Mouse (Mus musculus) liver, embryonic 12.5 days (tissue): ENCODE data around the gene Epha5. TPM values are rescaled to one million over a fixed set of nuclear protein-coding genes. Genes with fewer than 3 reads are reported as not detected.

Experiments used
- ATAC-seq: fragments of 200-750 bp; cut with Nextera tagmentation; 2 replicates; pipeline ENCODE4 v1.8.0; 2017; ENCODE audit warnings: moderate number of reproducible peaks, mild to moderate bottlenecking, moderate library complexity
- H3K27ac ChIP-seq: fragments of 300-500 bp; sonication (generic); 2 replicates; pipeline ENCODE4 v1.5.1; 2016; ENCODE audit warnings: mild to moderate bottlenecking
- H3K27me3 ChIP-seq: fragments of 300-500 bp; sonication (generic); replicated peaks from 2 replicates; pipeline ENCODE4 v1.6.1; 2016; ENCODE audit warnings: mild to moderate bottlenecking, moderate library complexity
- H3K36me3 ChIP-seq: fragments of 300-500 bp; sonication (generic); 2 replicates; pipeline ENCODE4 v1.6.1; 2016; ENCODE audit warnings: mild to moderate bottlenecking, moderate library complexity
- H3K4me1 ChIP-seq: fragments of 300-500 bp; sonication (generic); 2 replicates; pipeline ENCODE4 v1.6.1; 2016
- H3K4me2 ChIP-seq: fragments of 300-500 bp; sonication (generic); 2 replicates; pipeline ENCODE4 v1.6.1; 2016; ENCODE audit warnings: mild to moderate bottlenecking, moderate library complexity
- H3K4me3 ChIP-seq: fragments of 300-500 bp; sonication (generic); 2 replicates; pipeline ENCODE4 v1.5.1; 2016; ENCODE audit warnings: mild to moderate bottlenecking, moderate library complexity
- H3K9ac ChIP-seq: fragments of 300-500 bp; sonication (generic); 2 replicates; pipeline ENCODE4 v1.6.1; 2016; ENCODE audit warnings: mild to moderate bottlenecking, moderate library complexity
- H3K9me3 ChIP-seq: fragments of 300-500 bp; sonication (generic); replicated peaks from 2 replicates; pipeline ENCODE4 v1.6.1; 2016; ENCODE audit warnings: mild to moderate bottlenecking, moderate library complexity
- WGBS: fragments of 180-500 bp; shearing (Covaris S2); methylation state at CpG from one replicate; pipeline ENCODE4 v1.1.7; 2016; ENCODE audit not compliant: insufficient replicate concordance; 5-methylcytosine and 5-hydroxymethylcytosine counted together
- polyA plus RNA-seq: library from polyadenylated mRNA; unstranded; fragments of >200 nt; fragmentation: Nextera tagmentation; extraction: Ambion mirVana; gene quantifications from 2 replicates; pipeline ENCODE4 v1.2.1, GENCODE M21; 2016

Epha5 gene
- polyA plus RNA-seq, 1 experiment from 2014 or later: not detected

DNA sequence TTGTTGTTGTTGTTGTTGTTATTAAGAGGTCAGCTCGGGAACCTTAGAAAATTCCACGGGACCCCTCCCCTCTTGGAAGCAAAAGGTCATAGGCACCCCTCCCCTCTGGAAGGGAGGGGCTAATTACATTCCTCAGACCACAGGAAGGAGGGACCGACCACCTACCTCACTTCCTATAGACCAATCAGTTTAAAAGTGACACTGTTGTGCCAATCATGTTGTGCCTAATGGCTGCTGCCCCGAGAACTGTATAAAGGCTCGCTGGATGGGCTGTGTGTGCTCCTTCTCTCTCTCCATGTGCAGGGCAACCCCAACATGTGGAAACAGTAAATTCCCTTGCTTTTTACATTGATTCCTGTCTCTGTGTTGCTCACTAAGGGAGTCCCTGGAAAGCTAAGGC lies 64.1 kb downstream of the Epha5 start:
- 63% methylated on average over 5 of the region's 5 CpGs for WGBS
- ATAC-seq: no peak
- Histone ChIP-seq H3K27me3 (no peaks in the 10 kb centered on the region), H3K4me2 (no peak overlapping the region), H3K4me3 (no peak overlapping the region), H3K9me3 (no peaks in the 10 kb centered on the region), H3K27ac (no peak overlapping the region), H3K9ac (no peak overlapping the region), H3K36me3 (no peaks in the 10 kb centered on the region), H3K4me1 (no peaks in the 10 kb centered on the region)

DNA sequence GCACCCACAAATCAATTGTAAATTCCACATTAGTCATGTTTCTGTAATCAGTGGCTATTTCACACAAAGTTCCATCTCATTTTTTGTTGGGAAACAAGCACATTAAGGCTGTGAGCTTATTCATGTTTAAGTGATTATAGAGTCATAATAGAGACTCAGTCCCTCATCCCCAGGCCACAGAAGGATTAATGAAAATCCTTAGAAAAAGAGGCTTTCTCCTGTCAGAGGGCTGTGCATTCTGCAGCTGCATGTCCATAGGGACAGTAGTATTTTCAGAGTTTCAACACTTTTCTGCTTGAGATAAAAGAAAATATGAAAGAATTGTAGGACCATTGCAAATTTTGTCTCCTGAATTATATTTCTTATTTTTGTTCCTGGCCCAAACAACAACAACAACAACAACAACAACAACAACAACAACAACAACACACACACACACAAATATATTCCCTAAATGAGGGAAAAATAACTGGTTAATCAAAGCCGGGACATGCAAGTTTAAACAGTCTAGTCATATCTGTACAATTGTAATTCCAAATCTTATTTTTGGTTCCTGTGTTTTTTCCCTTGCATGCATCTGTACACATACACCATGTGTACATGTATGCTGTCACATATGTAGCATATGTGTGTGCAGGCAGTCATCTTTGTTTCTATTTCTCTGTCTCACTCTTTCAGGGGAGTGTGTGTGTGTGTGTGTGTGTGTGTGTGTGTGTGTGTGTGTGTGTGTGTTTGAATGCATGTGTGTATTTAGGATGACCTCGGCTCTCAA lies 70.3 kb downstream of the Epha5 start:
- H3K4me2 ChIP-seq: no peak overlapping the region
- H3K36me3 ChIP-seq: no peaks in the 10 kb centered on the region
- H3K27ac ChIP-seq: no peak overlapping the region
- H3K9me3 ChIP-seq: no peaks in the 10 kb centered on the region
- no peaks in the 10 kb centered on the region for H3K27me3 ChIP-seq
- no peak overlapping the region for H3K4me3 ChIP-seq
- H3K9ac ChIP-seq: no peak overlapping the region
- no peak for ATAC-seq
- 66% methylated on average over 2 of the region's 2 CpGs for WGBS
- H3K4me1 ChIP-seq: no peaks in the 10 kb centered on the region

DNA sequence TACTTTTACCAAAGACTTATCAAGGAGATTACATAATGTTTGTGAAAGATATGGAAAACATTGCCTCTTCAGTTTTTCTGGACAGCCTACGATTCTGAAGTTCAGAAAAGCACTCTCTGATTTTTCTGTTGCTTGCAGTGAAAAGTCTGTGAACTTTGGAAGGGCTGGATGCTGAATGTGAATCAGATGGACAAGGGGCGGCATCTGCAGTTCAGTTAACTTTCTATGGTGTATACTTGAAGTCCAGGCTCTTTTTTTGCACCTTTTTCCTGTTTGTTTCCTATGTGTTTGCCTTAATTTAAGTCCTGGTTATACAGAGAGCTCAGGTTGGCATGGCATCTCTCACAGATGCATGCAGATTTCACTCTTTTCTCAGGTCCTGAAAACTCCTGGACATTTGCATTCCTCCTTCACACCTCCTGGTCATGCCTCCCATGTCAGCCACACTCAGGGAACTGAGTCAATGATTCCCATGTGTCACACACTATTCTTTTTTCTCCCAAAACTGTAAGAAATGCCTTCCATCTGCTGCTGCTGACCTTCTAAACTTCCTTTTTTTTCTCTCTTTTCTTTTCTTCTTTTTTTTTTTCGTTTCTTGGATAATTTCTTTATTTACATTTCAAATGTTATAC lies 81.2 kb downstream of the Epha5 start:
- Histone ChIP-seq H3K4me1 (no peaks in the 10 kb centered on the region), H3K36me3 (no peaks in the 10 kb centered on the region), H3K27me3 (no peaks in the 10 kb centered on the region), H3K4me3 (no peak overlapping the region), H3K27ac (no peak overlapping the region), H3K9ac (no peak overlapping the region), H3K4me2 (no peak overlapping the region), H3K9me3 (no peaks in the 10 kb centered on the region)
- no peak for ATAC-seq
- 52% methylated on average over 3 of the region's 3 CpGs for WGBS

DNA sequence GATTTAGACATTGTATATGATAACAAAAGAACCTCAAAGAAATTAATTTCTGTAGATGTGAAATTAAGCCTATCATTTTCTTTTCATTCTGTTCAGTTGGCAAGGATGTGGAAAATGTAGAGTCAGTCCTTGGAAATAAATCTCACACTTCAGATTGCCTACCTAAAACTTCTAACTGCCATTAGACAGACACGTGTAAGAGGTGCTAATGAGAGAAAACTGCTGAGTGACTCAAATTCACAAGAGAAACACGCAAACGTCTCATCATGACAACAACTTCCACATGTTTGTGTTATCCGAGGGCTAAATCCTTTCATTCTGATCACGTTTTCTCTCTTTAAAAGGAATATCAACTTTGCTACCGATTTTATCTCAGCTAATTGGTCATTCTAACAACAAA lies 82.7 kb downstream of the Epha5 start:
- Histone ChIP-seq H3K4me1 (no peaks in the 10 kb centered on the region), H3K4me3 (no peak overlapping the region), H3K27ac (no peak overlapping the region), H3K27me3 (no peaks in the 10 kb centered on the region), H3K9ac (no peak overlapping the region), H3K9me3 (no peaks in the 10 kb centered on the region), H3K4me2 (no peak overlapping the region), H3K36me3 (no peaks in the 10 kb centered on the region)
- 66% methylated on average over 6 of the region's 6 CpGs for WGBS
- no peak for ATAC-seq

DNA sequence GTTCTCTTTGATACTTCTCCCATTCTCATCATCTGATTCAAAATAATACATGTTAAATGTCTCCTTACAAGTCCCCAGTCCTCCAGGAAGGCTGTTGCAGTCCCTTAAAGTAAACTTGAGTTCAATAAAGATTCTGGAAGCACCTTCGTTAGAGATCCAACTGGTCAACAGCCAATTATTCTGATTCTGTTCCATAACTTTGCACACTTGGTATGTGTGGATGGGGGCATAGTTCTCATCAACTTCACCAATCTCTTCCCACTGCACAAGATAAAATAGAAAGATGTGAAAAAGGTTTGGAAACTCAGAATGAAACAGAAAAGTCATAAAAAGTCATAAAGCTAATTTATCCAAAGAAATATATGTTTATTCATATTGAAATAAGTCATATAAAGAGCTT lies 85.6 kb downstream of the Epha5 start:
- Histone ChIP-seq H3K27ac (no peak overlapping the region), H3K9me3 (no peaks in the 10 kb centered on the region), H3K27me3 (no peaks in the 10 kb centered on the region), H3K4me3 (no peak overlapping the region), H3K9ac (no peak overlapping the region), H3K4me2 (no peak overlapping the region), H3K4me1 (no peaks in the 10 kb centered on the region), H3K36me3 (no peaks in the 10 kb centered on the region)
- ATAC-seq: no peak
- WGBS: 70% methylated on average over 1 of the region's 1 CpGs

DNA sequence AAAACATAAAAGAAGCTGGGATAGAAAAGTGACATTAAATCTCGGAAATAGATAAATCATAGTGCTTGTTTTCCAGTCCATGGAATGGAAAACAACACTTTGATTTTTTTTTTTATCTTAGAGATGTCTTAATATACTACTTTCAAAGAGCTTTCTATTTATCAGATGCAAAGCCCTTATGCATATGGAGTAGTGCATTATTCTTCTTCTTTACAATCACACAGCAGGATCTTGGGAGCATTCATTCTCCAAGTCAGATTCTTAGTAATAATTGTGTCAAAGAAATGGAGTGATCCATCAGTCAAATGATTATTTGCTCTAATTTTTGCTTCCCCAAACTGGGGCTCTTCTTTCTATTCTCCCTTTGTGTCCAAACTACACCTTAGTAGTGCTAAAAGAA lies 96.6 kb downstream of the Epha5 start:
- Histone ChIP-seq H3K27me3 (no peaks in the 10 kb centered on the region), H3K4me2 (no peak overlapping the region), H3K9ac (no peak overlapping the region), H3K9me3 (no peaks in the 10 kb centered on the region), H3K4me3 (no peak overlapping the region), H3K27ac (no peak overlapping the region), H3K36me3 (no peaks in the 10 kb centered on the region), H3K4me1 (no peaks in the 10 kb centered on the region)
- ATAC-seq: no peak
- 52% methylated on average over 1 of the region's 1 CpGs for WGBS

DNA sequence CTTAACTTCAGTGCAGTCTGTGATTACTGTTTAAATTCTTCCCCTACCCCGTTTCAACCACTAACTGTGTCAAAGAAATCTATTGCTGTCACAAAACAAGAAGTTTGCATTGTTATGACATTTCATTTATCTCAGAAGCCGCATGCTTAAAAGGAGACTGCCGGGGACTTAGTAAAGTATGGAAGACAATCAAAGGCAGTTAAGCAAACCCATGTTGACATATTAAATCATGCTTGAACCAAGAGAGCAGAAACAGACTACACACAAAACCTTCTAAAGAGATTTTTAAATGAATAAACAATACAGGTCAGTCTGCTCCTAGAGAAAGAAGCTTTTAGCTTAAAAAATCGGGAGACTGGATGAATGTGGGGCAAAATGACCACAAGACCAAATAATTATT lies 97.0 kb downstream of the Epha5 start:
- Histone ChIP-seq H3K27ac (no peak overlapping the region), H3K4me2 (no peak overlapping the region), H3K27me3 (no peaks in the 10 kb centered on the region), H3K9ac (no peak overlapping the region), H3K9me3 (no peaks in the 10 kb centered on the region), H3K4me3 (no peak overlapping the region), H3K36me3 (no peaks in the 10 kb centered on the region), H3K4me1 (no peaks in the 10 kb centered on the region)
- 55% methylated on average over 4 of the region's 4 CpGs for WGBS
- no peak for ATAC-seq

DNA sequence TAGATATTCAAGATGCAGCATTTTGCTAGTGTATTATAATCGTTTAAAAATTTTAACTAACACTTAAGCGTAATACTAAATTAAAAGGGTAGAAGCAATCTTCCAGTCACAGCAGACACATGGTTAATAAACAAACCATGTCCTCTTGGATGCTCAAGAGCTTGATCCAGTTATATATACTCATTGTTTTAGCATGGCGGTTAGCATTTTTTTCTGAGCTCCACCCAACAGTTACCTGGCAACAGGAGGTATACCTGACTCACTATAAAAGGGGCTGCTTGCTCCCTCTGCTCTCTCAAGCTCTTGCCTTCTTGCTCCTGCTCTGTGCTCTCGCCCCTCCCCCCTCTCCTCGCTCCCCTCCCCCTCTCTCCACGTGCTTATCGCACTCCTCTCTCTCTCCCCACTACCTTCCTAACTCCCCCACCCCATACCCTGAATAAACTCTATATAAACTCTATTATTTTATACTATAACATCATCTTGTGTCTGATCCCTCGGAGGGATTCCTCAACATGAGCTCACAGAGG lies 98.3 kb downstream of the Epha5 start:
- Histone ChIP-seq H3K9ac (no peak overlapping the region), H3K27me3 (no peaks in the 10 kb centered on the region), H3K9me3 (no peaks in the 10 kb centered on the region), H3K4me1 (no peaks in the 10 kb centered on the region), H3K4me3 (no peak overlapping the region), H3K4me2 (no peak overlapping the region), H3K36me3 (no peaks in the 10 kb centered on the region), H3K27ac (no peak overlapping the region)
- WGBS: 33% methylated on average over 8 of the region's 8 CpGs
- ATAC-seq: no peak

DNA sequence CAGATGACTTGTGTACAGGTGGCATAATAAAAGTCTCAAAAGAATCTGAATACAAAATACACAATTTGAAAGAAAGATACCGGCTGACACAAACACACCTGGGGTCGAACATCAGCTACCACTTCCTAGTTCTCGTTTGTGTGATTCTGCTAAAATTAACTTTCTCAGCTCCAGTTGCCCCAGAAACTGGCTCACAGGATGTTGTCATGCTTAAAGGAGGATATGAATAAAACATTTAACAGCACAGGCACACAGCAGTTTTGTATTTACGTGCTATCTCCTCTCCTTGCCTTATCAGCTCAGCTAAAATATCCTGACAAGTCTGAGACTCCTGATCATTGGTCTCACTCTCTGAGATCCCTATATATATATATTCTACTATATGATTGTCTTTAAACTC lies 99.3 kb downstream of the Epha5 start:
- Histone ChIP-seq H3K4me1 (no peaks in the 10 kb centered on the region), H3K36me3 (no peaks in the 10 kb centered on the region), H3K27ac (no peak overlapping the region), H3K4me2 (no peak overlapping the region), H3K4me3 (no peak overlapping the region), H3K9me3 (no peaks in the 10 kb centered on the region), H3K9ac (no peak overlapping the region), H3K27me3 (no peaks in the 10 kb centered on the region)
- ATAC-seq: no peak
- 74% methylated on average over 4 of the region's 4 CpGs for WGBS

DNA sequence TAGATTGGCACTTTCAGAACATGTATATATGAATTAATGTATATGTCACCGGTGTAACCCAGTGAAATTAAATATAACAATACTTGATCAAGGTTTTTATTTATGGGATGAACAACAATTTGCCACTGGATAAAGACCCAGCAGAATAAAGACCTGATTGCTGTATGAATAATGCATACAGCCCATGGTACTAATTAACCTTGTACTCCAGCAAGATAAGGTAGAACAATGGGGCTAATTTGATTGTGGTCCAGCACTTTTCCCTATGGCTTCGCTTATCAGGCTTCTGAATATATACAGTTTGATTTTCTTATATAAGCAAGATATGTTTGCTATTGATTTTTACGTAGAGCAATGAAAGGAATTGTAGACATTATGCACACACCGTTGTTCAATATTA lies 103.6 kb downstream of the Epha5 start:
- no peak overlapping the region for H3K9ac ChIP-seq
- no peak for ATAC-seq
- H3K36me3 ChIP-seq: no peaks in the 10 kb centered on the region
- H3K4me1 ChIP-seq: no peaks in the 10 kb centered on the region
- H3K27me3 ChIP-seq: no peaks in the 10 kb centered on the region
- no peak overlapping the region for H3K4me2 ChIP-seq
- WGBS: 72% methylated on average over 4 of the region's 4 CpGs
- H3K9me3 ChIP-seq: no peaks in the 10 kb centered on the region
- no peak overlapping the region for H3K27ac ChIP-seq
- no peak overlapping the region for H3K4me3 ChIP-seq

DNA sequence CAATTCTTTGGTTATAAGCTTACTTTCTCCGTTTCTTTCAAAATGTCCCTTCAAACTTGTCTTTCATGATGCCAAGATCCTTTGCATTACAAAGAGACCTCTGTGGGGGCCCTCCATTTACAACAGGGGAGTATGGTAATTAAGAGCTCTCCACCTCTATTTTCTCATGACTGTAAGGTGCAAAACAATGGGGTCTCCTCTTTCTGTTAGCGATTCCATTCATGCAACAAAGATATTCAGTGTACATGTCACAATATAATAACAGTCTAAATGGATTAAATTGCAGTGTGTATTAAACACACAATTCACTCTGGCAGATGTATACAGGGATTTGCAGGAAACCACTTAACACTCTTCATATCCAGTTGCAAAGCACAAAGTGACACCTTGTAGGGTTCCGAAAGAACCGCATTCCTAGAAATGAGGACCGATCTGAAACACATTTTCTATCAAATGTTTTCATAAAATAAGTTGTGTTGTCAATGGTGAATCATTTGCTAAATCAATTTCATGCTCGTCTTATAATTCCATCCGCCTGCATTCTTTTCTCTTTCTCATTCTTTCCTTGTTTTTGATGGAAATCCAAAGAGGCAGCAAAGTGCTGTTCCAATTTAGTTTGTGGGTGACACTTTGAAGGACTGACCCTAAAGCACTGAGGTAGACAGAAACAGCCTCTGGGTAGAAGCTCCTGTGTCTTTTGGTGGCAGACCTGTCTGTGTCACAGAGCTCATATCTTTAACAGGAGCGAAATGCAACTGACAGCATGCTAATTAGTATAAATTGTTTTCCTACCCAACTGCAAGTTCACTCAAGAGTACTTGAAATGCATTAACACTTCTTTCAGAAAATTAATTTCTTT lies 118.1 kb downstream of the Epha5 start:
- Histone ChIP-seq H3K9me3 (no peaks in the 10 kb centered on the region), H3K9ac (no peak overlapping the region), H3K27ac (no peak overlapping the region), H3K4me1 (no peaks in the 10 kb centered on the region), H3K4me3 (no peak overlapping the region), H3K4me2 (no peak overlapping the region), H3K36me3 (no peaks in the 10 kb centered on the region), H3K27me3 (no peaks in the 10 kb centered on the region)
- WGBS: 34% methylated on average over 8 of the region's 8 CpGs
- no peak for ATAC-seq

DNA sequence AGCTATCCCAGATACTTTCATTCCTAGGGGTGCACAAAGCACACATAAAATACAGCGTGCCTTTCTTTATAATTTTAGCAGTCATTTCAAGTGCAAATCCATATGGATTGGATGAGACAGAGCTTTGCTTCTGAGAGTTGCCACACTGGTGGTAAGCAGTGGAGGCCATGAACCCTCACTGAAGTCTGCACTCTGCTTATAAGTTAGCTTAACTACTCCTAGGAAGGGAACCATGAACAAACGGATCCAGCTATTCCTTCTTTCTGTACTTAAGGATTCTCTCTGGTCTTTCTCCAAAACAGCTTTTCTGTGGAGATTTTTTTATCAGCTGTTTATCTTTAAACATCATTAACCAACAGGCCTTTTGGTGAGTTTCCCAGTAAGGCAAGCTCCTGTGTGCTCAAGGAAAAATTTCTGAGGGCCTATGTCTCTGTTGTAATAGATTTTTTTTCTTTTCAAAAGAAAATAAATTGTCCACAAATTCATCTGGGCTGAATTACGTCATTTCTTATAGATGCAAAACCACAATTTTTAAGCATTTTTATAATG lies 127.7 kb downstream of the Epha5 start:
- Histone ChIP-seq H3K4me3 (no peak overlapping the region), H3K9me3 (no peaks in the 10 kb centered on the region), H3K9ac (no peak overlapping the region), H3K36me3 (no peaks in the 10 kb centered on the region), H3K4me1 (no peaks in the 10 kb centered on the region), H3K27me3 (no peaks in the 10 kb centered on the region), H3K27ac (no peak overlapping the region), H3K4me2 (no peak overlapping the region)
- WGBS: 59% methylated on average over 3 of the region's 3 CpGs
- ATAC-seq: no peak
